Mouse (Mus musculus) MEL (cell line): ENCODE measurements around the gene Cpsf4.

ENCODE experiments used
- CTCF ChIP-seq, 3 experiments: IDR thresholded peaks in 2 of 3; conservative IDR thresholded peaks in 1 of 3; 2 replicates each; pipeline ENCODE4 v1.5.1; 2011 to 2012; ENCODE audit warnings: low read length in 3 of 3, low read depth in 2 of 3, mild to moderate bottlenecking in 2 of 3, improper control_type of control experiment in 1 of 3, inconsistent platforms in 1 of 3, mixed read lengths in 1 of 3, moderate library complexity in 1 of 3; ENCODE audit not compliant: control insufficient read depth in 1 of 3, insufficient read depth in 1 of 3, poor library complexity in 1 of 3, severe bottlenecking in 1 of 3
- GATA1 ChIP-seq: IDR thresholded peaks from 2 replicates; pipeline ENCODE4 v1.6.1; 2011; ENCODE audit warnings: low read depth, low read length, improper control_type of control experiment
- NRF1 ChIP-seq: IDR thresholded peaks from 2 replicates; pipeline ENCODE4 v1.6.1; 2014; ENCODE audit warnings: low read depth, mild to moderate bottlenecking, inconsistent platforms, low read length, improper control_type of control experiment, moderate library complexity; ENCODE audit not compliant: poor library complexity, insufficient read depth, severe bottlenecking
- POLR2AphosphoS5 ChIP-seq: IDR thresholded peaks from 2 replicates; pipeline ENCODE4 v1.6.1; 2012; ENCODE audit warnings: low read depth, borderline replicate concordance, mild to moderate bottlenecking, inconsistent platforms, low read length, moderate library complexity, mixed read lengths
- USF2 ChIP-seq, 2 experiments: IDR thresholded peaks; 2 replicates each; pipeline ENCODE4 v1.6.1; 2011 to 2012; ENCODE audit warnings: improper control_type of control experiment in 2 of 2, low read length in 2 of 2, borderline replicate concordance in 1 of 2, inconsistent platforms in 1 of 2, low read depth in 1 of 2, mild to moderate bottlenecking in 1 of 2; ENCODE audit not compliant: insufficient read depth in 1 of 2

- TF ChIP-seq USF2 (IDR thresholded peaks at IDR 0.05; ENCODE audit: borderline replicate concordance in 1 of 2, insufficient read depth in 1 of 2, low read depth in 1 of 2, low read length in 2 of 2) (no peak), POLR2AphosphoS5 (no peak), GATA1 (peak; percentile 24; the same call in 1 of the 2 replicates), CTCF (IDR thresholded peaks at IDR 0.05 in 2 of 3, conservative IDR thresholded peaks at IDR 0.05 in 1 of 3; ENCODE audit: control insufficient read depth in 1 of 3, insufficient read depth in 1 of 3, low read depth in 2 of 3, low read length in 3 of 3, poor library complexity in 1 of 3, severe bottlenecking in 1 of 3) (no peak), NRF1 (no peak)
Measured at GRCm38 (mm10) chr5:145203936-145204691, 37.1 kb downstream of the Cpsf4 start, which contains the start of gene Zkscan5.
